In genomic region chr19:25276600-25277395, GRCm38 (mm10) we compare ENCODE assay signal across 19 mouse cellular contexts. TPM values are rescaled to one million over a fixed set of nuclear protein-coding genes. Genes with fewer than 3 reads are reported as not detected.
A peak's percentile ranks its signal among the peaks of the same experiment; 100 is the strongest.
DNase-seq lines count a peak whose midpoint lies in the region; ATAC-seq and TF ChIP-seq lines count a peak whose summit lies in the region.
"Had no signal": no experiment of that assay in that cellular context is flagged by ENCODE, and none has a peak within 500 bp of the region (broad histone marks: within the 10 kb centered on the region; RNA-seq: fewer than 3 reads in every experiment).

No protein-coding gene starts in this region.

- peak overlapping the region; percentile 50; the same call in 1 of the 2 replicates for H3K27ac ChIP-seq in heart, embryonic 15.5 days
- H3K27ac ChIP-seq in heart, embryonic 11.5 days (ENCODE audit: low read depth, low read length) = no peak overlapping the region
- H3K27ac ChIP-seq in kidney, embryonic 16.5 days (ENCODE audit: low read length) = 0 out of 2 replicates have a peak overlapping the region, but pooled peaks have one; percentile 37
- no peak overlapping the region for H3K27ac ChIP-seq in kidney, adult 2 months (ENCODE audit: insufficient read depth, low read depth, low read length)
- H3K27ac ChIP-seq: forebrain, embryonic 13.5 days; heart, embryonic 10.5 days; midbrain, embryonic 10.5 days; neural tube, embryonic 13.5 days had no signal

- H3K36me3 ChIP-seq in heart, embryonic 15.5 days = no peaks in the 10 kb centered on the region
- H3K36me3 ChIP-seq in heart, embryonic 11.5 days (ENCODE audit: control insufficient read depth, insufficient read depth, low read length) = no peaks in the 10 kb centered on the region
- H3K36me3 ChIP-seq in kidney, embryonic 16.5 days (ENCODE audit: insufficient read depth, low read length) = no peaks in the 10 kb centered on the region
- no peaks in the 10 kb centered on the region for H3K36me3 ChIP-seq in kidney, adult 2 months (ENCODE audit: control insufficient read depth, insufficient read depth, low read length)
- H3K36me3 ChIP-seq: neural tube, embryonic 13.5 days had no signal

- peaks cover 44% of the 10 kb centered on the region for H3K4me1 ChIP-seq in heart, embryonic 15.5 days (replicated peaks)
- H3K4me1 ChIP-seq in heart, embryonic 11.5 days (ENCODE audit: control insufficient read depth, insufficient read depth, low read length) = peaks cover 29% of the 10 kb centered on the region
- H3K4me1 ChIP-seq in kidney, embryonic 16.5 days (ENCODE audit: insufficient read depth, low read length) = peaks cover 14% of the 10 kb centered on the region; the same call in 1 of the 2 replicates
- no peaks in the 10 kb centered on the region for H3K4me1 ChIP-seq in kidney, adult 2 months (ENCODE audit: control insufficient read depth, insufficient read depth, low read length)
- H3K4me1 ChIP-seq: neural tube, embryonic 13.5 days had no signal

- no peak overlapping the region for H3K4me3 ChIP-seq in heart, embryonic 15.5 days
- no peak overlapping the region for H3K4me3 ChIP-seq in heart, embryonic 11.5 days (ENCODE audit: low read depth, low read length)
- no peak overlapping the region for H3K4me3 ChIP-seq in kidney, embryonic 16.5 days (ENCODE audit: low read length)
- no peak overlapping the region for H3K4me3 ChIP-seq in kidney, adult 2 months (ENCODE audit: insufficient read depth, low read depth, low read length)
- H3K4me3 ChIP-seq: forebrain, embryonic 13.5 days; heart, embryonic 10.5 days; midbrain, embryonic 10.5 days; myocyte; neural tube, embryonic 13.5 days had no signal

- no peak overlapping the region for H3K9ac ChIP-seq in heart, embryonic 15.5 days
- no peak overlapping the region for H3K9ac ChIP-seq in heart, embryonic 11.5 days (ENCODE audit: low read depth, low read length)
- H3K9ac ChIP-seq in kidney, embryonic 16.5 days (replicated peaks; ENCODE audit: low read length) = no peak overlapping the region
- H3K9ac ChIP-seq: forebrain, embryonic 13.5 days; neural tube, embryonic 13.5 days had no signal

- H3K4me2 ChIP-seq in heart, embryonic 15.5 days = no peak overlapping the region
- H3K4me2 ChIP-seq in heart, embryonic 11.5 days = no peak overlapping the region
- H3K4me2 ChIP-seq in kidney, embryonic 16.5 days (replicated peaks; ENCODE audit: low read depth, low read length) = no peak overlapping the region
- H3K4me2 ChIP-seq: forebrain, embryonic 13.5 days; neural tube, embryonic 13.5 days had no signal

- TF ChIP-seq CTCF in kidney, adult 2 months (conservative IDR thresholded peaks at IDR 0.05; ENCODE audit: insufficient read depth, insufficient read length, low read depth, low read length) = no peak

- 84% methylated on average over 15 of the region's 15 CpGs for WGBS in heart, embryonic 15.5 days
- 85% methylated on average over 15 of the region's 15 CpGs for WGBS in heart, embryonic 11.5 days (ENCODE audit: insufficient replicate concordance)
- 70% methylated on average over 15 of the region's 15 CpGs for WGBS in kidney, embryonic 16.5 days
- WGBS in kidney, adult 2 months = 76% methylated on average over 15 of the region's 15 CpGs

- DNase-seq in cerebellum, postnatal 14 days = peak; percentile 16 to 20
- no peak for DNase-seq in cerebellum, adult 9-11 months
- DNase-seq in kidney, adult 2 months = no peak
- peak; percentile 13 for DNase-seq in Muller cell, postnatal 12 days (ENCODE audit: inconsistent ontology term)
- DNase-seq: cerebellum, adult 11-12 months; cerebellum, postnatal 36 days; kidney, postnatal 25 days; layer of hippocampus, postnatal 36 days had no signal

- no peak for ATAC-seq in heart, embryonic 15.5 days (replicated peaks; ENCODE audit: insufficient number of reproducible peaks, insufficient read depth, low FRiP score, low read depth)
- ATAC-seq in heart, embryonic 11.5 days (replicated peaks; ENCODE audit: insufficient number of reproducible peaks, low FRiP score, low TSS enrichment) = no peak
- peak; percentile 80 for ATAC-seq in kidney, embryonic 16.5 days (ENCODE audit: low FRiP score, low TSS enrichment)
- ATAC-seq: CD4-positive, CD25-positive, alpha-beta regulatory T cell, adult 4 months; forebrain, embryonic 13.5 days; intestine, embryonic 16.5 days; midbrain, embryonic 16.5 days had no signal

- H3K27me3 ChIP-seq in heart, embryonic 15.5 days = no peaks in the 10 kb centered on the region
- H3K27me3 ChIP-seq in heart, embryonic 11.5 days (ENCODE audit: control insufficient read depth, insufficient read depth, low read length) = no peaks in the 10 kb centered on the region
- H3K27me3 ChIP-seq in kidney, embryonic 16.5 days (ENCODE audit: insufficient read depth, low read length) = no peaks in the 10 kb centered on the region
- no peaks in the 10 kb centered on the region for H3K27me3 ChIP-seq in kidney, adult 2 months (replicated peaks; ENCODE audit: control insufficient read depth, insufficient read depth, low read length)
- H3K27me3 ChIP-seq: neural tube, embryonic 13.5 days had no signal

- no peaks in the 10 kb centered on the region for H3K9me3 ChIP-seq in heart, embryonic 15.5 days (replicated peaks)
- H3K9me3 ChIP-seq in heart, embryonic 11.5 days (replicated peaks; ENCODE audit: control insufficient read depth, low read length) = no peaks in the 10 kb centered on the region
- H3K9me3 ChIP-seq in kidney, embryonic 16.5 days (ENCODE audit: low read length) = no peaks in the 10 kb centered on the region
- H3K9me3 ChIP-seq: forebrain, embryonic 13.5 days; heart, embryonic 10.5 days; midbrain, embryonic 10.5 days; neural tube, embryonic 13.5 days had no signal

- no peak for TF ChIP-seq POLR2A in kidney, adult 2 months (IDR thresholded peaks at IDR 0.05; ENCODE audit: low read depth, low read length)

RNA-seq across cellular contexts. Expression of gene Kank1, which starts 40.0 kb away (rescaled TPM):
- polyA plus RNA-seq in heart, embryonic 15.5 days (2015; fragmentation: Nextera tagmentation; extraction: Ambion mirVana) = 48.3 and 53.2 TPM in 2 replicates
- polyA plus RNA-seq in heart, embryonic 11.5 days (2014; fragmentation: Nextera tagmentation; extraction: Ambion mirVana) = 56.6 and 56.8 TPM in 2 replicates
- polyA plus RNA-seq in kidney, embryonic 16.5 days (2015; fragmentation: Nextera tagmentation; extraction: Ambion mirVana) = 30.9 and 32.8 TPM in 2 replicates
- 56.0 and 68.7 TPM in 2 replicates for polyA plus RNA-seq in kidney, adult 2 months (2012; rRNA removed)
- polyA plus RNA-seq: CD4-positive, CD25-positive, alpha-beta regulatory T cell, adult 4 months had no signal

Comparison
In these comparisons a context has a peak if more than half of its experiments do, and no peak if none do; other contexts are left out.
1. DNase-seq: peak in cerebellum, postnatal 14 days (2 of 2) and Muller cell, postnatal 12 days (single experiment); none in cerebellum, adult 9-11 months (single experiment) and kidney, adult 2 months (single experiment).
2. H3K27ac ChIP-seq: peak in heart, embryonic 15.5 days (single experiment) and kidney, embryonic 16.5 days (single experiment); none in heart, embryonic 11.5 days (single experiment) and kidney, adult 2 months (single experiment).